Comparison of ENCODE assay signal across 8 mouse cellular contexts in genomic region chr15:83164971-83165471, GRCm38 (mm10). TPM values are rescaled to one million over a fixed set of nuclear protein-coding genes. Genes with fewer than 3 reads are reported as not detected.
A peak's percentile ranks its signal among the peaks of the same experiment; 100 is the strongest.
DNase-seq lines count a peak whose midpoint lies in the region; ATAC-seq and TF ChIP-seq lines count a peak whose summit lies in the region.

No protein-coding gene starts in this region.

- H3K27me3 ChIP-seq in kidney, embryonic 15.5 days: no peaks in the 10 kb centered on the region
- H3K27me3 ChIP-seq in midbrain, postnatal 0 days (ENCODE audit: insufficient read depth, low read length): no peaks in the 10 kb centered on the region

- peak overlapping the region; percentile 66 for H3K27ac ChIP-seq in kidney, embryonic 15.5 days
- no peak overlapping the region for H3K27ac ChIP-seq in midbrain, postnatal 0 days (ENCODE audit: low read depth, low read length)

- H3K36me3 ChIP-seq in kidney, embryonic 15.5 days: peaks cover 34% of the 10 kb centered on the region
- peaks cover 15% of the 10 kb centered on the region for H3K36me3 ChIP-seq in midbrain, postnatal 0 days (ENCODE audit: insufficient read depth, low read length)

- no peak; the same call in 1 of the 2 replicates for ATAC-seq in kidney, embryonic 15.5 days (replicated peaks; ENCODE audit: low FRiP score)
- no peak for ATAC-seq in midbrain, postnatal 0 days (ENCODE audit: low FRiP score)

- no peak for TF ChIP-seq CTCF in midbrain, postnatal 0 days (IDR thresholded peaks at IDR 0.05)

- peaks cover 43% of the 10 kb centered on the region for H3K4me1 ChIP-seq in kidney, embryonic 15.5 days
- 0 out of 2 replicates have a peak, but pooled peaks cover 4% of the 10 kb centered on the region for H3K4me1 ChIP-seq in midbrain, postnatal 0 days (ENCODE audit: insufficient read depth, low read length)

- H3K4me2 ChIP-seq in kidney, embryonic 15.5 days: no peak overlapping the region
- H3K4me2 ChIP-seq in midbrain, postnatal 0 days (ENCODE audit: low read depth, low read length, poor library complexity, severe bottlenecking): no peak overlapping the region

- no peak overlapping the region for H3K9ac ChIP-seq in kidney, embryonic 15.5 days
- no peak overlapping the region for H3K9ac ChIP-seq in midbrain, postnatal 0 days (replicated peaks; ENCODE audit: low read length, poor library complexity, severe bottlenecking)

- H3K4me3 ChIP-seq in kidney, embryonic 15.5 days (replicated peaks): no peak overlapping the region
- no peak overlapping the region for H3K4me3 ChIP-seq in midbrain, postnatal 0 days (ENCODE audit: low read depth, low read length)

- DNase-seq in urinary bladder, adult 2 months (ENCODE audit: low spot score): peak; percentile 26
- DNase-seq in urinary bladder, postnatal 10 days (ENCODE audit: low spot score): no peak
- DNase-seq in heart, adult 11 months: peak; percentile 99
- DNase-seq in lung, postnatal 14 days: peak; percentile 65
- no peak for DNase-seq in right cerebral cortex, postnatal 4 days
- DNase-seq in midbrain, postnatal 0 days (ENCODE audit: low spot score): no peak
- DNase-seq in cerebellum, postnatal 25 days: no peak

- WGBS in kidney, embryonic 15.5 days: 55% methylated on average over 5 of the region's 5 CpGs
- WGBS in midbrain, postnatal 0 days: 73% methylated on average over 5 of the region's 5 CpGs

- H3K9me3 ChIP-seq in kidney, embryonic 15.5 days (replicated peaks): no peaks in the 10 kb centered on the region
- H3K9me3 ChIP-seq in midbrain, postnatal 0 days (ENCODE audit: low read length): no peaks in the 10 kb centered on the region

RNA-seq across cellular contexts. Expression of gene Cyb5r3, which starts 7.4 kb away (rescaled TPM):
- 131 and 197 TPM in 2 replicates for polyA plus RNA-seq in urinary bladder, adult 2 months (2012; rRNA removed)
- 150 and 166 TPM in 2 replicates for polyA plus RNA-seq in kidney, embryonic 15.5 days (2015; fragmentation: Nextera tagmentation; extraction: Ambion mirVana)
- 76.8 and 86.5 TPM in 2 replicates for total RNA-seq in midbrain, postnatal 0 days (2014; rRNA removed)
- polyA plus RNA-seq in midbrain, postnatal 0 days (2015; fragmentation: Nextera tagmentation; extraction: Ambion mirVana): 127 and 146 TPM in 2 replicates

RNA-seq across cellular contexts. Expression of gene Poldip3, which starts 15.8 kb away (rescaled TPM):
- 60.9 and 64.6 TPM in 2 replicates for polyA plus RNA-seq in urinary bladder, adult 2 months (2012; rRNA removed)
- polyA plus RNA-seq in kidney, embryonic 15.5 days (2015; fragmentation: Nextera tagmentation; extraction: Ambion mirVana): 144 and 148 TPM in 2 replicates
- 93.3 and 114 TPM in 2 replicates for total RNA-seq in midbrain, postnatal 0 days (2014; rRNA removed)
- 108 and 110 TPM in 2 replicates for polyA plus RNA-seq in midbrain, postnatal 0 days (2015; fragmentation: Nextera tagmentation; extraction: Ambion mirVana)

RNA-seq across cellular contexts. Expression of gene Rrp7a, which starts 42.4 kb away (rescaled TPM):
- polyA plus RNA-seq in urinary bladder, adult 2 months (2012; rRNA removed): 56.1 and 60.9 TPM in 2 replicates
- 61.4 and 74.3 TPM in 2 replicates for polyA plus RNA-seq in kidney, embryonic 15.5 days (2015; fragmentation: Nextera tagmentation; extraction: Ambion mirVana)
- 171 and 228 TPM in 2 replicates for total RNA-seq in midbrain, postnatal 0 days (2014; rRNA removed)
- 92.7 and 95.2 TPM in 2 replicates for polyA plus RNA-seq in midbrain, postnatal 0 days (2015; fragmentation: Nextera tagmentation; extraction: Ambion mirVana)

Comparison
In these comparisons a context has a peak if more than half of its experiments do, and no peak if none do; other contexts are left out.
1. DNase-seq: peak in urinary bladder, adult 2 months (single experiment), heart, adult 11 months (single experiment) and lung, postnatal 14 days (single experiment); none in urinary bladder, postnatal 10 days (single experiment), right cerebral cortex, postnatal 4 days (single experiment), midbrain, postnatal 0 days (single experiment) and cerebellum, postnatal 25 days (0 of 2).